Mouse (Mus musculus) WW6 (cell line): ENCODE results near the gene Flrt2.
A peak's percentile ranks its signal among the peaks of the same experiment; 100 is the strongest.
"Not testable (repeated sequence)": the region's sequence is repeated elsewhere in the genome, so short reads cannot be mapped to it uniquely, and the experiment has no call there.

Source experiments
- DNase-seq: peaks from one replicate; pipeline ENCODE4 v3.0.0-alpha.2; 2013; ENCODE audit warnings: low read depth, low spot score

Gene Flrt2

GRCm38 (mm10) chr12:95691961-95692767, at the start of gene Flrt2:
TSS of gene Flrt2 (plus strand) at chr12:95692226.
- no peak for DNase-seq

- DNase-seq, result no peak
These were observed 49.8 kb upstream of the Flrt2 start for GRCm38 (mm10) chr12:95642226-95642625.

GRCm38 (mm10) chr12:95647179-95647578, 44.8 kb upstream of the Flrt2 start:
- DNase-seq, result not testable (repeated sequence)

GRCm38 (mm10) chr12:95652172-95653156, 39.6 kb upstream of the Flrt2 start:
- no peak for DNase-seq

GRCm38 (mm10) chr12:95656594-95656993, 35.4 kb upstream of the Flrt2 start:
- no peak for DNase-seq

GRCm38 (mm10) chr12:95667296-95667695, 24.7 kb upstream of the Flrt2 start:
- no peak for DNase-seq

GRCm38 (mm10) chr12:95675711-95676110, 16.3 kb upstream of the Flrt2 start:
- no peak for DNase-seq

GRCm38 (mm10) chr12:95690819-95691218, 1.2 kb upstream of the Flrt2 start:
- DNase-seq, result no peak

- no peak for DNase-seq
These were observed 1.1 kb downstream of the Flrt2 start for GRCm38 (mm10) chr12:95692948-95693650.

GRCm38 (mm10) chr12:95693651-95694471, 1.8 kb downstream of the Flrt2 start:
- no peak for DNase-seq

GRCm38 (mm10) chr12:95694507-95694906, 2.5 kb downstream of the Flrt2 start:
- DNase-seq, result no peak

- peak; percentile 77 for DNase-seq
These were observed 3.2 kb downstream of the Flrt2 start for GRCm38 (mm10) chr12:95694991-95695833.

GRCm38 (mm10) chr12:95695834-95696521, 4.0 kb downstream of the Flrt2 start:
- DNase-seq, result peak; percentile 42

GRCm38 (mm10) chr12:95696522-95697025, 4.5 kb downstream of the Flrt2 start:
- DNase-seq, result no peak

- DNase-seq, result no peak
These were observed 6.5 kb downstream of the Flrt2 start for GRCm38 (mm10) chr12:95698556-95698955.

GRCm38 (mm10) chr12:95700746-95701145, 8.7 kb downstream of the Flrt2 start:
- no peak for DNase-seq

GRCm38 (mm10) chr12:95701580-95701979, 9.6 kb downstream of the Flrt2 start:
- DNase-seq, result no peak

GRCm38 (mm10) chr12:95705006-95705405, 13.0 kb downstream of the Flrt2 start:
- no peak for DNase-seq

GRCm38 (mm10) chr12:95723265-95723664, 31.2 kb downstream of the Flrt2 start:
- DNase-seq, result no peak
